Mouse (Mus musculus): ENCODE measurements around the gene Lrrc36.

Lrrc36 gene

GRCm38 (mm10) chr8:105466700-105467291 is 53.4 kb downstream of the Lrrc36 start:
- DNase-seq (ENCODE audit: low spot score), result peak; percentile 93

GRCm38 (mm10) chr8:105467396-105467985 is 54.1 kb downstream of the Lrrc36 start:
- DNase-seq (ENCODE audit: low spot score), result no peak

DNA sequence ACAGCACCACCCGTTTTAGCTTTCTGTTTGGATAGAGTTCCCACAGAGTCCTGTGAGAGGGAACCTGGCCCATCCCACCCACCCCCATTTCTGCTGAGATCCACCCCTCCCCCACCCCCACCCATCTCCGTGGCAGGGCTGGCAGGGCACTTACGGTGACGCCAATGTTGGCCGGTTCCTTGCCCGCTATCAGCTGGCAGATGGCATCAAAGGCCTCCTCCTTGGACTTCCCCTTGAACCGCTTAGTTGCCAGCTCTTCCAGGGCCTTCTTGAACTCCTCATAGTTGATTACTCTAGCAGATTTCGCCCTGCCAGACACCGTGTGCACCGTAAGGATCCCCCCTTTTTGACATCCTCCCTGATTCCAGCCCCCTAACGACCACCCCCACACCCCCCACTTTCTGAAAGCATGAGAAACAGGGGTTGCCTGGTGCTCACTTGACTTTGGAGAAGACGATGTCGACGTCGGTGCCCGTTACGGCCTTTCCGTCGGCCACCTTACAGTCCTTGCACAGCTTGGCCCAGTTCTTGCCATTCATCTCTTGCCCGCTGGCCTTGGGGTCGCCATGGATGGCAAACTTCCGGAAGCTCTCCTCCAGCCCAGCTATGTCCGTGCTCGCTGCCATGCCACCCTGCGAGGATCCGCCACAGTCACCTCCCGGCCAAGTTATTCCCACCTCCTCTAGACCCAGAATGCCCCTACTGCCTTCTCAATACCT is 54.8 kb downstream of the Lrrc36 start:
- DNase-seq (ENCODE audit: low spot score), result no peak

GRCm38 (mm10) chr8:105469041-105469695 is 55.8 kb downstream of the Lrrc36 start:
- DNase-seq (ENCODE audit: low spot score), result no peak

- no peak for DNase-seq (ENCODE audit: low spot score)
These were observed 56.4 kb downstream of the Lrrc36 start for GRCm38 (mm10) chr8:105469816-105470215.

DNA sequence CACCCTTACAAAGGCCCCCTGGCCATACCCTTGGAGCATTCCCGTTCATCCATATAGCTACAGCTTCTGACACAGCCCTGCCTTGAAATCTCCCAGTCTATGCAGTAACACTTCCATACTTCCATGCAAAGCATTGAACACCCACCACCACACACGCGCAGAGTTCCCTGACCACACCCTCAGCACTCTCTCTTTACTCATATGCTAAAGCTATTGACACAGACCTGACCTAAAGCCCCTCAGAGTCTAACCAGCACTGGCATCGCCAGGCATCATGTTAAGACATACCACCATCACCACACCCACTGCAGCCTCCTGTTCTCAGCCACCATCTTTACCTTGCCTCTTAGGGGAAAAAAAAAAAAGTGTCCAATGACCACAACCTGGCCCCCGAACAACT is 56.9 kb downstream of the Lrrc36 start:
- no peak for DNase-seq (ENCODE audit: low spot score)

GRCm38 (mm10) chr8:105470681-105471313 is 57.4 kb downstream of the Lrrc36 start:
- DNase-seq (ENCODE audit: low spot score), result no peak

GRCm38 (mm10) chr8:105471314-105472015 is 58.1 kb downstream of the Lrrc36 start, which contains the start of gene Tppp3:
Gene Tppp3, minus strand, starts transcription at chr8:105471526.
- DNase-seq (ENCODE audit: low spot score), result no peak

- no peak for DNase-seq (ENCODE audit: low spot score)
These were observed 59.1 kb downstream of the Lrrc36 start for GRCm38 (mm10) chr8:105472414-105472932.

GRCm38 (mm10) chr8:105472983-105473382 is 59.6 kb downstream of the Lrrc36 start:
- no peak for DNase-seq (ENCODE audit: low spot score)

GRCm38 (mm10) chr8:105473816-105474606 is 60.6 kb downstream of the Lrrc36 start:
- peak; percentile 43 for DNase-seq (ENCODE audit: low spot score)

DNA sequence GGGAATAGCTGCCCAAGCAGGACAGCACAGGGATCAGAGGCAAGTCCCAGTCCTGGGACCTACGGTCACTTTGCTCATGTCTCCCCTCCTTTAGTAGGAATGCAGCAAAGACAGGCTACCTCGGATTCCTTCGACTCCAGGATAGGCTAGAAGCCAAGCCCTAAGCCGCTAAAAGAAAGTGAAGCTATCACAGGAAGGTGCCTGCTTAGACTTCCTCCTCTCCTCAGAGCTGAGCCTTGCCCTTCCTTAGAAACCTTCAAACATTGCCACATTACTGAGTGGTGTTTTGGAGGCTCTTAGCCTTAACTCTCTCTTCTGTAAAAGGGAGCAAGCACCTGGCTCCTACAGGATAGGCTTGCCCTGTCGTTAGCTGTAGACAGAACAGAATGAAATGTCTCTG is 61.3 kb downstream of the Lrrc36 start:
- no peak for DNase-seq (ENCODE audit: low spot score)

- no peak for DNase-seq (ENCODE audit: low spot score)
These were observed 61.9 kb downstream of the Lrrc36 start for GRCm38 (mm10) chr8:105475254-105475653.

DNA sequence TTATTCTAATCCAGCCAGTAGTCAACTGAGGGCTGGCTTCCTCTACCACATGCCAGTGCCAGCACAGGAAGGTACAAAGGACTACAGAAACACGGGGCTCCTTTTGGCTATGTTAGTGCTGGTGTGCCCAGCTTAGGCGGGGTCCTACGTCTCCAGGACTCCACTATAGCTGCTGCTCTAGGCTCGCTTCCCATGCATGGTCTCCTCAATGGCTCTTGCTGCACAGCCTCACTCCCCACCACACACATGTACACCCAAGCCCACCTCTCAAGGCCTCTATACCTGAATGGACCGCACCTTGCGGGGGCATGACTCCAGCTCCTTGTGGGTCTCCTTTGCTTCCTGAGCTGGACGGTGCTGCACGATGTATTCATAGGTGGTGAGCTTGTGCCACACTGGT is 62.4 kb downstream of the Lrrc36 start:
- DNase-seq (ENCODE audit: low spot score), result no peak

- DNase-seq (ENCODE audit: low spot score), result no peak
These were observed 62.8 kb downstream of the Lrrc36 start for GRCm38 (mm10) chr8:105476161-105476560.

DNA sequence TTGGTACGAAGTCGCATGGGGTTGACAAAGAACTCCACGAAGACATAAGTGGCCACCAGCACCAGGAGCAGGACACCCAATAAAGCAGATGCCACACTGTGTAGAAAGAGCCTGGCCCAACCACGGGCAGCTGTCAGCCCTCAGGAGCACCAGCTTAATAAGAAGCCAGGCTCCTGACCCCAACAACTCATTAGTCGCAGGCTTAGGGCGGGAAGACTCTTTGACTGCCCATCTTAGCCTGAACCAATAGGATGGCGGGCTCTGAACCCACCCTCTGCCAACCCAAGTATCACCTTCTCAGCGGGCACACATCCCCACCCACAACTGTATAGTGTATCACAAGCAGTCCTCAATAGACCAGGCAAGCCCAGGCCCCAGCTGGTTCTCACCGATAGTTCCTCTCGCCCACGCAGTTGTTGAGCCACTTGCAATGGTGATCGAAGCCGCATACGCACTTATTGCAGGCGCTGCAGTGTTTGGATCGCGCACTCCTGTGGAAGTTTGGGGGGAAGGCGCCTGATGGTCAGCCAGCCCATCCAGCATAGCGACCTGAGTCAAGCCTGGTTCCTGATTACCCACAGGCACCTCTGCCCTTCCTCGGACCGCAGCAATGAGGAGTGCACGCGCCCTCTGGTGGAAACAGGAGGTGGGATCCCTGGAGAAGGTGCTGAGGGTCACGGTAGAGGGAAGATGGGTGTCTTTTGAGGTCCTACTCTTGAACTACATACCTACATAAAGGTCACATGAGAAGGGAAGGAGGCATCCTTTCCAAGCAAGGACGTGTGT is 63.5 kb downstream of the Lrrc36 start:
- peak; percentile 42 for DNase-seq (ENCODE audit: low spot score)

DNA sequence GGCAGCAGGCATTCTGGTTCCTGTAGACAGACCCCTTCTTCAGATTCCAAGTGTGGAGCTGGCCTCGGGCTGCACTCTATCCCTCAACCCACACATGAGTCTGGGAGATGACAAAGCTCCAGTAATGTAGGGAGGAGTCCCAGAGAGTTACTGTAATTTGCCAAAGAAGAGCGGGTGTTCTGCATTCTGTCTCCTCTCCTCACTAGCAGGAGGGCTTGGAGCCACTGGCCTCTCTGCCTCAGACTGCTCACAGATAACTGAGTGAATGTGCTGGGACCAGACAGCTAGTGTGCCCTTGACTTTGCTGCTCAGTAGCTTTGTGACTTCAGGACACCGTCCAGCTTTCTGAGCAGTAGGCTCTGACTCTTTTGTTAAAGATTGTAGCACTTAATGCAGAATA is 64.4 kb downstream of the Lrrc36 start:
- no peak for DNase-seq (ENCODE audit: low spot score)

GRCm38 (mm10) chr8:105481013-105481412 is 67.6 kb downstream of the Lrrc36 start:
- no peak for DNase-seq (ENCODE audit: low spot score)

- peak; percentile 54 for DNase-seq (ENCODE audit: low spot score)
These were observed 68.1 kb downstream of the Lrrc36 start for GRCm38 (mm10) chr8:105481453-105481852.

GRCm38 (mm10) chr8:105482123-105482522 is 68.8 kb downstream of the Lrrc36 start:
- no peak for DNase-seq (ENCODE audit: low spot score)
